Mouse (Mus musculus): ENCODE measurements at regions not wholly inside any gene's neighbourhood (a gene's known extent, or its start where the extent isn't known, plus 50 kb on each side); places are given as distances from the start of the nearest gene placed in this dataset.

DNA sequence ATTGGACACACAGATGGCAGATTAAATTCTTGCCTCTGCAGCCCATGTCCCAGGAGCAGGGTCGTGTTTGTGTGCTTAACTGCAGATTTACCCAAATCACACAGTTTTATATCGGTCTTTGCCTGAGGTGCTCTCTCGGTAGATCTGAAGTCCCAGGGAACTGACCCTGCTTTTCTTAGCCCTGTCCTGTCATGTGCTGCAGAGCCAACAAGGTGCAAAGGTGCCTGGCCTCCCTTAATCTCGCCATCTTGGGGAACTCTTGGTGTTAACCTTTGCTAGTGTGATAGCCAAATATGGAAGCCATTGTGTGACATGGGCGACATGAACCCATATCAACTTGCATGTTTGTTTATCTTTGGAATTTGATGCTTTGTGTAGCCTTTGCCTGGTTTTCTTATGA, 107.1 kb upstream of the Lyplal1 start:
- DNase-seq, result no peak

DNA sequence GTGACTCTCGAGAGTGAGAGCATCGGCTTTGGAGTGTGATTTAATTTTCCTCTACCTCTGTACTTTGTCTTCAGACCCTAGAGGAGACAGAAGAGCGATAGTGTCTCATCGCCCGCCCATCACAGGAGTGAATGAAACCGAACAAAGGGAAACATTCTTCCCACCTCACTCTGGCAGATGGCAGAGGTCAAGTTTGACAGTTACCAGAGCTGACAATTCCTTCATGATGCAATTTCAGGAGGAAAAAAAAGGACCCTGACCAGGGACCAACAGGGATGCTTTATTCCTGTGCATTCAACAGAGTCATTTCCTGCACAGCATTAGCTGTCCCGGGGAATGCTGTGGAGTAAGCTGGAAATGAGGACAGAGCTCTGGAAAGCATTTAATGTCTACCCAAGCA, 106.3 kb upstream of the Lyplal1 start:
- DNase-seq, result peak in 1 of 2 experiments; percentile 9

DNA sequence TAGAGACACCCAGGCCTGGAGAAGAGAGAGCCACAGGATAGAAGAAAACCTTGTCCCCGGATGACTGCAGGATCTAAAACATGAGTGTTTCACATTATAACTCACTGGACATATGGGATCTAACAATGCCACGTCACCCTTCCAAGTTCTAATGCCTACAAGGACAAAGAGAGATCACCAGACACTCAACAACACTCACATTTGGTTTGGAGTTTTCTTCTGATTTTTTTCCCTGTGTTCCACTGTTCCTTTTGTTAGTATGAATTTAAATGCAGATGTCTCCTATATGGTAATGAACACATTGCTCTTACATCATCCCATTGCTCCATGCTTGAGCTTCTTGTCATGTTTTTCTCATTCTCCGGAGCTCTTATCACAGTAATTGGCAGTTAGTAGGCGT, 101.9 kb upstream of the Lyplal1 start:
- no peak for DNase-seq

DNA sequence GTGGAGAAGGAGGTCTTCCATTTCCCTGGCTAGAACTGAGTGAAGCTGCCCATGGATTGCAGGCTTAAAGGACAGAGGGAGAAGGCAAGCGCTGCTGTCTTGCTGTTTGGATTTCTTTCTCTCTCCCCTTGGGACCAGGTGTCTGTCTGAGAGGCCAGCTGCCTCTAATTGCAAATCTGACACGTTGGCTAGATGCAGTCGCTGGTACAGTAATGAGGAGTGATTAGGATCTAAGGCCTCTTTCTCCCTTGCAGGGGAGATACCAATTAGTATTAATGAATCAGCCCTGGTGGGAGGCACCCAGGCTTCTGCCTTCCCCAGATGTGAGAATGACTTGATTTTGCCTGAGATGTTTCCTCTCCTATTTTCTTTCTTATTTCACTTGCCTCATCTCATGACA, 100.1 kb upstream of the Lyplal1 start:
- DNase-seq, result peak; percentile 19 to 26

DNA sequence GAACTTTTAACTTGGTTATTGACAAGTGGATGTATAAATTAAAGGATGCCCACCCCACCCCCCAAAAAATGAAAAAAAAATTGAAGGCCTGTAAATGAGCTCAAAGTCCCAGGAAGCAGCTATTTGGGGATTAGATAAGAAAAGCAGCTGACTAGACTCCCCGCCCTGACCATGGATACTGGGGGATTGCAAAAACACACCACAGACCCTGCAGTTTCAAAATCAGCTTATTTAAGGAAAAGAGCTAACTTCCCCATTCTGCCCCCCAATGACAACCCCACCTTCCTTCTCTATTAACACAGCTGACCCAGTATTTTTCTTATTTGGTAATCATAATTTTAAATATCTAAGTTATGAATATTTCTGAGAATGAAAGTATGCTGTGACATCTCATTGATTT, 87.0 kb upstream of the Lyplal1 start:
- no peak for DNase-seq

DNA sequence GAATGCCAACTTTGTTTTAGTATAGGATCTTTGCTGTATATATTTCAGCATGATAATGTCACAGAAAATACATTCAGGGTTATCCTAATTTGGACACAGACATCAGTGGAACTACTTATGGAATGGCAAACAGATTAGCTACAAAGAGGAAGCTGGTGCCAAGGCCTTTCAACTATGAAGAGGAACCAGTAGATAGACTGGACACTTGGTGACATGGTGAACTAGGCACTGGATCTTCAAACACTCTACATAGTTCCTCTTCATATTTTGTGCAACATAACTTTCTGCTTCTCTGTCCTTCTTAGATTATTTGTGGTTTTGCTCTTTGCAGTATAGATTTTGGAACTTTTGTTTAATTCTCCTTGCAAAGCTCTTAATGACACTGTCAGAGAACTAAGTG, 85.4 kb upstream of the Lyplal1 start:
- DNase-seq, result no peak

DNA sequence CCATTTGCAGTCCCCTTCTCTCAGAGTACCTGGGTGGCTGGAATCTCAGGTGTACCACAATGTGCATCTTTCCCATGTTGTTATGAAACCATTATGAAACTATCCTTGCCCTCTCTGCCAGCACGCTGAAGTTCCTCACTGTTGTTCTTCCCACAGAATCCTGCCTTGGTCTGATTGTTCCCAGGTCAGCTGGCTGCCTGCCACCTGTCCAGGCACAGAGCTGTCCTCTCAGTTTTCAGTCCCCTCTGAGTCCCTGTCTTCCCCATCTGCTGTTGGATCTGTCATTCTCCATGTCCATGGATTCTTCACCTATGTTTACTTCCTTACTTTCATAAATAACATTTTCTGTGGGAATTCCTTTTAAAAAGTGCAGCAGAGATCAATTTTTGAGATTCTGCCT, 81.3 kb upstream of the Lyplal1 start:
- peak; percentile 60 to 74 for DNase-seq

DNA sequence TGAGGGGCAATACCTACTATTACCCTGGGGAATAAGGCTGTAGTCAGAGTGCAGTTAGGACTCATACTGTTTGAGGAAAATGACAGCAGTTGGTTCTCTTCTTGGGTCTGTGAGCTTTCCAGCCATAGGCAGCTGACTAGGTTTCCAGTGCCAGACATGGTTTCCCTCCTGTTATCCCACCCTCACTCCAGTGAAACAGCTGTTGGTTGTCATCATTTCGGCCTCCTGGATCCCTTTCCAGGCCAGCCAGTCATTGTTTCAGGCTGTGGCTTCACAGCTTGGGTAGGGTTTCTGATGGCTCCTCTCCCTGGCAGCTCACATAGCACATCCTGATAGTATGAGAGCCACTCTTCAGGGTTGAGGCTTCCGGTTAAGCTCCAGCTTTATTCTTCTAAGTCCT, 79.9 kb upstream of the Lyplal1 start:
- peak; percentile 38 to 51 for DNase-seq

DNA sequence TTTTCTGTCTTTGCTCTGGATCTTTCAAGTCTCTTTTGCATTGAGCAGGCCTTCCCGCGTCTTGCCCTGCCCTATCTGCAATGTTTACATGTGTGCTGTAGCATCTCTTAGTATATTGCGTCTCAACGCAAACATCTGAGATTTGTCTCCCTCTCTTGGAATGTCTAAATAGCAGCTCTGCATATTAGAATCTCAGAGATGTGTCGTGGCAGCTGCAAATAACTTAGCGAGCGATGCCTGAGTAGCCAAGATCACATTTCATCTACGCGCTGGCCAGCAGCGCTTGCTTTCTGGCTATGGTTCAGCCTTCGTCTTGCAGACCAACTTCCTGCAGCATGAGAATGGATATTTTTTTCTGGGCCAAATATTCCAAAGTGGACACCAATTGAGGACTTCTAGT, 72.3 kb upstream of the Lyplal1 start:
- peak; percentile 17 to 23 for DNase-seq

DNA sequence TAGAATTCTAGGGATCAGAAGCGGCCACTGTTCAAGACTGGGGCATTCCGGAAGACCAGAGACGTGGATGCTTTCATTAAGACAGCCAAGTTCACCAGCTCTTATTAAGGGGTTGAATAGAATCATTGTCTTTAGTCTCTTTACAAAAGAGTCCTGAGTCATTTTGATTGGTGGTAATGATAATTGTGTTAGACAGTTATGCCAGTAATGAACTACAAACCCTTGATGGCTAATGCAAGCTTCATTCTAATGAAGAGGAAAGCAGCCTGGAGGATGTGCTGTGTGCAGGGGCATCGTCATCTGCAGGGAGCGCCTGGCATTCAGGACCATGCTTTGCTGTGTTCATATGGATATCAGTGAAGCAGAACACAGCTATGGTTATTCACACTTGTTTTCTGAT, 70.3 kb upstream of the Lyplal1 start:
- no peak for DNase-seq

DNA sequence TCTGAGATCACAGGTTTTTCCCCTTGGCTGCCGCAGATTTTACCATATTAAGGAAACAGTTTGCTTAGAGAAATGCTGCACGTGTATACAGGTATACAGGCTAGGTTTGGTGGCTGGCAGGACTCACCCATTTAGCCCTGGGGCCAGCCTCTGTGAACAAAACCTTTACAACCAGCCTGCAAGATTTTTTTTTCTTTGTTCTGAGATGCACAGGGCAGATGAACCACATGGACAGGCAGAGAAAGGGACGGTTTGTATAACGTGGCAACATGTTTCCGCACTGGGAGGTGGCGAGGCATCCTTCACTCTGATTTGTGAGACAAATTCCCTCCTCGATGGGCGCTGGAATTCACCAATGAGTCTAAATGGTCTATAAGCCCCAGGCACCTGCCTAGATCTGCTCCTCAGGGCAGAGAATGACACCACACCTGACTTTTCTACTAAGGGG, 66.1 kb upstream of the Lyplal1 start:
- DNase-seq, result peak in 1 of 2 experiments; percentile 34

DNA sequence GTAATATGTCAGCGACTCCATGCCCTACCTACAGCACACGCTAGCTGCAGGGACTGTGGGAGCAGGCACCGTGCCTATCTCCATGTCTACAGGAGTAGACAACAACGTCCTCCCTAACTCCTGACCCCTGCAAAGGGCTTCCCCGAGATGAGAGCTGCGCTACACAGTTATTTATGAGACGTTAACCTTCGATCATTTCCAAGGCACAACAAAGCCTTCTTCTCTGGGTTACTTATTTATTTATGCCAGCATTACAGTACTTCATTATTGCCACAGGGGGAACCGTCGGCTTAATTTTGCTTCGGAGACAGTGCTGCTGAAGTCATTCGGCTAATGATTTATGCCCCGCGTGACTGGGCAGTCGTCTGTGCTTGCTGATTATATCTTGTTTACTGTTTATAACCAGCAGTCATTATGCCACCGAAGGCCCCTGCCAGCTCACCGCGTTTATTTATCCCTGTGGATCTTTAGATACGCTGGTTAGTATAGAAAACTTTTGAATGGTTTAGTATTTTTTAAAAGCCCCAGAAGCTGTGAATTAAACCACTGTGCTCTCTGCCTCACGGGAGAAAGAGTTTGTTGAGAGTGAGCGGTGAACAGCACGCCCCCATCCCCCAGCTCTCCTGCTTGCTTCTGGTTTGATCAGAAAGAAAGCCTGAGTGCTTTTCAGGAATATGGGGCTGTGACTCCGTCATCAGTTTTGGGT, 65.5 kb upstream of the Lyplal1 start:
- peak; percentile 80 to 82 for DNase-seq

DNA sequence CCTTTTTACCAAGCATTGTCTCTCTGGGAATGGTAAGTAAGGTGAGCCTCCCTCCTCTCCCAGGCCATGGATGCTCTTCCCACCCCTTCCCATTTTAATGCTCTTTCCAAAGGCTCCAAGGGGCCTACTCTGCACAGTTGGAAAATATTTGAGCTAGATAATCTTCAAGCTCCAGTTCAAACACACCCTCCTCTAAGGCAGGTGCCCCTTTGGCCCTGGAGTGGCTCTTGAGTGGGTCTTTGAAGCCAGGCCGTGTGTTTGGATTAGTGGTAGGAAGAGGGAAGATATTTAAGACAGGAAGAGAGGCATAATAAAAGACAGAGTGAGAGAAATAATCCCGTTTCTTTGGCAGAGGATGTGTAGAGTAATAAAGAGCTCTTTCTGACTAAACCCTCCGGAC, 59.9 kb upstream of the Lyplal1 start:
- DNase-seq, result no peak

DNA sequence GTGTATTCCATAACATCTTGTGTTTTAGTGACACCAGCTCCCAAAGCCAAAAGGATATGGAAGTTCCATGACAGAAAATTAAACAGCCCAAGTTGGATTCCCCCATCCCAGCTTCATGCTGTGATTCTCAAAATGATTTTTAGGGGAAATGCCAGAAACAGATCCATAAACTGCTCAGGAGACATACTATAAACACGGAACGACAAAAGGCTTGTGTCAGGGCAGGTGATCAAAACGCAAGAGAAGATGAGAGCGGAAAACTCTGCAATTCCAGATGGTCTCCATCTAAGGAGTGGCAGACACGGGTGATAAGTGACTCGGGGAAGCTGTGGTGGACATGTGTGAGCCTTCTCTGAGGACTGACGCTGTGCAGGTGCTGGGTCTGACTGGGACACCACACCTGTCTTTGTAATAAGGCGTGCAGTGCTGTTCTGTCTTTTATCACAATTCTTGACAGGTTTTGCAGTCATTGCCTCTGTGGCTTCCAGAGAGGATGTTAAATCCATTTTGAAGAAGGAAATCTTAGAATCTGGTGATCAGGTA, 56.4 kb upstream of the Lyplal1 start:
- no peak for DNase-seq

DNA sequence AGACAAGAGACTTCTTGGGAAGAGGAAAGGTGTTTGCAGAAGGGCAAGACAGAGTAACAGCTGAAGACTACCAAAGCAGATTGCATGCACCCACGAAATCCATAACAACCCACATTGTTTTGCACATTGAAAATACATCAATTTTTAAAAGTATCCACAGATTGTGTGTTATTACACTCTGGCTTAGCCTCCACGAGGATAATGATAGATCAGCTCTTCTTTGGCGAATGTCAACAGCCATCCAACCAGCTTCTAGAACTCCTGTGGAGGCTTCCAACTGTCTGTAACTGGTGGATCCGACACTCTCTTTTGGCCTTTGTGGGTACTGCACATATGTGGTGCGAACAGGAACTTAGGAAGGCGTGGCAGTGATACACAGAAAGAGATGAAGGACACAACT, 54.6 kb upstream of the Lyplal1 start:
- no peak for DNase-seq
